ENCODE assay signal across 27 mouse cellular contexts in genomic region chr11:70250150-70250549, GRCm38 (mm10). TPM values are rescaled to one million over a fixed set of nuclear protein-coding genes. Genes with fewer than 3 reads are reported as not detected.
A peak's percentile ranks its signal among the peaks of the same experiment; 100 is the strongest.
DNase-seq lines count a peak whose midpoint lies in the region; ATAC-seq and TF ChIP-seq lines count a peak whose summit lies in the region.
"Had no signal": no experiment of that assay in that cellular context is flagged by ENCODE, and none has a peak within 500 bp of the region (broad histone marks: within the 10 kb centered on the region; RNA-seq: fewer than 3 reads in every experiment).

No protein-coding gene starts in this region.

- DNase-seq in heart, adult 11 months = peak; percentile 52
- no peak for DNase-seq in heart, postnatal 10 days
- DNase-seq in 416B (ENCODE audit: low read depth) (peak; percentile 57), ES-E14 (ENCODE audit: low read depth, low spot score) (no peak)
- DNase-seq in testis, postnatal 10 days (ENCODE audit: low spot score) = no peak
- DNase-seq: adrenal gland, adult 8-10 months; adrenal gland, postnatal 14 days; adrenal gland, postnatal 36 days; B cell, adult 2 months; cerebellum, adult 11-12 months; cerebellum, adult 2 months; cerebellum, adult 9-10 months; cerebellum, postnatal 10 days; cerebellum, postnatal 25 days; embryo, embryonic 11 days had no signal

- no peaks in the 10 kb centered on the region for H3K9me3 ChIP-seq in ES-E14 (ENCODE audit: control insufficient read depth, insufficient read depth, low read depth, low read length)
- H3K9me3 ChIP-seq: embryonic facial prominence, embryonic 12.5 days; embryonic facial prominence, embryonic 15.5 days; forebrain, embryonic 10.5 days; forebrain, embryonic 12.5 days had no signal

- ATAC-seq in hematopoietic stem cell, adult 5-6 weeks (replicated peaks in 1 of 2; ENCODE audit: insufficient read depth in 1 of 2, low FRiP score in 2 of 2, low TSS enrichment in 1 of 2, low read depth in 1 of 2, poor library complexity in 2 of 2, severe bottlenecking in 2 of 2) = peak; percentile 22 to 23; a peak in 1 of 4 replicates
- no peak for ATAC-seq in megakaryocyte progenitor cell, adult 5-6 weeks (replicated peaks; ENCODE audit: poor library complexity)
- ATAC-seq: CD4-positive, CD25-positive, alpha-beta regulatory T cell, adult 4 months; forebrain, embryonic 14.5 days; forebrain, embryonic 16.5 days had no signal

- H3K9ac ChIP-seq in ES-E14 (ENCODE audit: insufficient read depth, low read depth, low read length, poor library complexity, severe bottlenecking) = no peak overlapping the region
- H3K9ac ChIP-seq: embryonic facial prominence, embryonic 12.5 days; embryonic facial prominence, embryonic 15.5 days; forebrain, embryonic 12.5 days had no signal

- H3K4me3 ChIP-seq in ES-E14 (ENCODE audit: insufficient read depth in 1 of 2, low read depth in 1 of 2, low read length in 2 of 2, poor library complexity in 1 of 2, severe bottlenecking in 1 of 2) = no peak overlapping the region
- H3K4me3 ChIP-seq: embryonic facial prominence, embryonic 12.5 days; embryonic facial prominence, embryonic 15.5 days; erythroblast, embryonic 14.5 days; forebrain, embryonic 10.5 days; forebrain, embryonic 12.5 days had no signal

- H3K27ac ChIP-seq in ES-E14 (ENCODE audit: insufficient read depth, low read depth, low read length, poor library complexity, severe bottlenecking) = no peak overlapping the region
- H3K27ac ChIP-seq: embryonic facial prominence, embryonic 12.5 days; embryonic facial prominence, embryonic 15.5 days; forebrain, embryonic 10.5 days; forebrain, embryonic 12.5 days had no signal

- no peaks in the 10 kb centered on the region for H3K36me3 ChIP-seq in ES-E14 (ENCODE audit: control insufficient read depth, insufficient read depth, low read length, poor library complexity, severe bottlenecking)
- H3K36me3 ChIP-seq: embryonic facial prominence, embryonic 12.5 days; embryonic facial prominence, embryonic 15.5 days; forebrain, embryonic 10.5 days; forebrain, embryonic 12.5 days had no signal

- intact Hi-C loops in heart, postnatal 10 days (cut with DNase I) = no loop called here

- in situ Hi-C loops in ES-E14 (cut with MboI; ENCODE audit: low sequenced_read_pairs in 2 of 2, unreplicated experiment in 2 of 2) = no loop called here

- H3K4me1 ChIP-seq in ES-E14 (ENCODE audit: control insufficient read depth in 2 of 2, insufficient read depth in 2 of 2, low read length in 2 of 2, poor library complexity in 1 of 2) = peaks cover 3 to 12% of the 10 kb centered on the region in 2 experiments; a peak in 3 of 4 replicates

TF ChIP-seq in ES-E14, 5 proteins besides CTCF, POLR2A, EP300 and RAD21:
- TF ChIP-seq CHD2 (IDR thresholded peaks at IDR 0.05; ENCODE audit: low read depth, low read length) = no peak
- TF ChIP-seq MAFK (IDR thresholded peaks at IDR 0.05; ENCODE audit: insufficient read depth, low read depth, low read length) = peak; percentile 59

RNA-seq across cellular contexts. Expression of gene Alox12, which starts 5.0 kb away (rescaled TPM):
- total RNA-seq in heart, postnatal 10 days (2021) = 1 to 10 TPM; 3.4 to 5.2 TPM
- 0.49 and 0.69 TPM in 2 replicates for total RNA-seq in ES-E14 (2012; rRNA removed)
- total RNA-seq in hematopoietic stem cell, adult 5-6 weeks (2017) = 0.25 and 0.30 TPM in 2 replicates
- 0.27 TPM in 1 of 2 replicates, not detected in the other for total RNA-seq in megakaryocyte progenitor cell, adult 5-6 weeks (2015)
- not detected in 2 replicates for total RNA-seq in megakaryocyte progenitor cell, adult 5-6 weeks (2017)
- total RNA-seq: CH12.LX, MEL had no signal

RNA-seq across cellular contexts. Expression of gene Rnasek, which starts 10.5 kb away (rescaled TPM):
- 100 to 1,000 TPM in 1 of 2 experiments, 10 to 100 TPM in 1; 96.4 to 102 TPM for total RNA-seq in heart, postnatal 10 days (2021)
- 66.0 and 75.1 TPM in 2 replicates for total RNA-seq in ES-E14 (2012; rRNA removed)
- total RNA-seq in hematopoietic stem cell, adult 5-6 weeks (2017) = 19.7 and 22.5 TPM in 2 replicates
- total RNA-seq in megakaryocyte progenitor cell, adult 5-6 weeks (2015) = 134 and 151 TPM in 2 replicates
- total RNA-seq in megakaryocyte progenitor cell, adult 5-6 weeks (2017) = 19.3 and 29.4 TPM in 2 replicates

RNA-seq across cellular contexts. Expression of gene Gm21988, which starts 10.5 kb away (rescaled TPM):
- 1 to 10 TPM; 3.3 to 3.4 TPM for total RNA-seq in heart, postnatal 10 days (2021)
- total RNA-seq in ES-E14 (2012; rRNA removed) = 2.4 and 4.5 TPM in 2 replicates
- total RNA-seq in hematopoietic stem cell, adult 5-6 weeks (2017) = 3.7 TPM in 1 of 2 replicates, not detected in the other
- total RNA-seq in megakaryocyte progenitor cell, adult 5-6 weeks (2015) = 3.4 and 4.1 TPM in 2 replicates
- 0.10 and 2.4 TPM in 2 replicates for total RNA-seq in megakaryocyte progenitor cell, adult 5-6 weeks (2017)

RNA-seq across cellular contexts. Expression of gene 0610010K14Rik, which starts 12.4 kb away (rescaled TPM):
- 10 to 100 TPM; 54.8 to 60.8 TPM for total RNA-seq in heart, postnatal 10 days (2021)
- 49.9 and 59.4 TPM in 2 replicates for total RNA-seq in ES-E14 (2012; rRNA removed)
- total RNA-seq in hematopoietic stem cell, adult 5-6 weeks (2017) = 19.7 and 35.1 TPM in 2 replicates
- 73.4 and 77.3 TPM in 2 replicates for total RNA-seq in megakaryocyte progenitor cell, adult 5-6 weeks (2015)
- total RNA-seq in megakaryocyte progenitor cell, adult 5-6 weeks (2017) = 24.4 and 31.2 TPM in 2 replicates

RNA-seq across cellular contexts. Expression of gene Bcl6b, which starts 20.6 kb away (rescaled TPM):
- total RNA-seq in heart, postnatal 10 days (2021) = 10 to 100 TPM; 54.7 to 55.5 TPM
- total RNA-seq in ES-E14 (2012; rRNA removed) = 5.2 and 7.1 TPM in 2 replicates
- total RNA-seq in hematopoietic stem cell, adult 5-6 weeks (2017) = 0.69 and 1.4 TPM in 2 replicates
- 0.17 TPM in 1 of 2 replicates, not detected in the other for total RNA-seq in megakaryocyte progenitor cell, adult 5-6 weeks (2015)
- not detected in 2 replicates for total RNA-seq in megakaryocyte progenitor cell, adult 5-6 weeks (2017)
- total RNA-seq: MEL had no signal

Comparison
In these comparisons a context has a peak if more than half of its experiments do, and no peak if none do; other contexts are left out.
1. DNase-seq: peak in heart, adult 11 months (single experiment) and 416B (single experiment); none in heart, postnatal 10 days (0 of 2), ES-E14 (single experiment) and testis, postnatal 10 days (single experiment).